Mouse (Mus musculus): ENCODE results near the gene Rexo4. TPM values are rescaled to one million over a fixed set of nuclear protein-coding genes. Genes with fewer than 3 reads are reported as not detected.

Gene Rexo4
- polyA plus RNA-seq, 1 experiment from 2014 or later = 40.9 TPM

Other genes with a start within 250 kb of the Rexo4 start
- gene Abo, start 99.4 kb downstream of the Rexo4 start, polyA plus RNA-seq (2016; fragmentation: Nextera tagmentation; extraction: Ambion mirVana) = not detected in 2 replicates
- gene Surf6, start 61.5 kb downstream of the Rexo4 start, polyA plus RNA-seq (2016; fragmentation: Nextera tagmentation; extraction: Ambion mirVana) = 30.8 and 32.3 TPM in 2 replicates
- 107 and 116 TPM in 2 replicates for gene Med22, start 53.7 kb downstream of the Rexo4 start, polyA plus RNA-seq (2016; fragmentation: Nextera tagmentation; extraction: Ambion mirVana)
- gene Rpl7a, start 53.6 kb downstream of the Rexo4 start, polyA plus RNA-seq (2016; fragmentation: Nextera tagmentation; extraction: Ambion mirVana) = 461 and 470 TPM in 2 replicates
- gene Surf2, start 48.0 kb downstream of the Rexo4 start, polyA plus RNA-seq (2016; fragmentation: Nextera tagmentation; extraction: Ambion mirVana) = 50.1 and 50.4 TPM in 2 replicates
- 55.0 and 58.6 TPM in 2 replicates for gene Surf1, start 47.9 kb downstream of the Rexo4 start, polyA plus RNA-seq (2016; fragmentation: Nextera tagmentation; extraction: Ambion mirVana)
- gene Surf4, start 30.5 kb downstream of the Rexo4 start, polyA plus RNA-seq (2016; fragmentation: Nextera tagmentation; extraction: Ambion mirVana) = 154 and 156 TPM in 2 replicates
- gene Stkld1, start 30.3 kb downstream of the Rexo4 start, polyA plus RNA-seq (2016; fragmentation: Nextera tagmentation; extraction: Ambion mirVana) = 0.17 and 0.22 TPM in 2 replicates
- 0.07 TPM in 1 of 2 replicates, not detected in the other for gene Adamts13, start 9.0 kb upstream of the Rexo4 start, polyA plus RNA-seq (2016; fragmentation: Nextera tagmentation; extraction: Ambion mirVana)
- gene Cacfd1, start 45.5 kb upstream of the Rexo4 start, polyA plus RNA-seq (2016; fragmentation: Nextera tagmentation; extraction: Ambion mirVana) = 115 TPM in 2 replicates
- 3.5 and 4.1 TPM in 2 replicates for gene Slc2a6, start 63.6 kb upstream of the Rexo4 start, polyA plus RNA-seq (2016; fragmentation: Nextera tagmentation; extraction: Ambion mirVana)
- 2.6 and 5.2 TPM in 2 replicates for gene Mymk, start 107.8 kb upstream of the Rexo4 start, polyA plus RNA-seq (2016; fragmentation: Nextera tagmentation; extraction: Ambion mirVana)
- gene Adamtsl2, start 115.0 kb upstream of the Rexo4 start, polyA plus RNA-seq (2016; fragmentation: Nextera tagmentation; extraction: Ambion mirVana) = 6.1 and 9.0 TPM in 2 replicates
- 0.43 and 0.52 TPM in 2 replicates for gene Fam163b, start 178.1 kb upstream of the Rexo4 start, polyA plus RNA-seq (2016; fragmentation: Nextera tagmentation; extraction: Ambion mirVana)
- 1.7 and 2.3 TPM in 2 replicates for gene Dbh, start 200.8 kb upstream of the Rexo4 start, polyA plus RNA-seq (2016; fragmentation: Nextera tagmentation; extraction: Ambion mirVana)